Mouse (Mus musculus) adrenal gland, postnatal 36 days (tissue): ENCODE measurements around the gene Agl. TPM values are rescaled to one million over a fixed set of nuclear protein-coding genes. Genes with fewer than 3 reads are reported as not detected.

Source experiments
- DNase-seq, 2 experiments: peaks; one replicate each; pipeline ENCODE4 v3.0.0; 2021; ENCODE audit warnings: mixed read lengths in 1 of 2
- total RNA-seq, 2 experiments: library from RNA; stranded (reverse); gene quantifications; 2 replicates each; pipeline ENCODE4 v1.2.3; 2021

Gene Agl
- total RNA-seq, 2 experiments from 2014 or later = 55.7 to 56.5 TPM

DNA sequence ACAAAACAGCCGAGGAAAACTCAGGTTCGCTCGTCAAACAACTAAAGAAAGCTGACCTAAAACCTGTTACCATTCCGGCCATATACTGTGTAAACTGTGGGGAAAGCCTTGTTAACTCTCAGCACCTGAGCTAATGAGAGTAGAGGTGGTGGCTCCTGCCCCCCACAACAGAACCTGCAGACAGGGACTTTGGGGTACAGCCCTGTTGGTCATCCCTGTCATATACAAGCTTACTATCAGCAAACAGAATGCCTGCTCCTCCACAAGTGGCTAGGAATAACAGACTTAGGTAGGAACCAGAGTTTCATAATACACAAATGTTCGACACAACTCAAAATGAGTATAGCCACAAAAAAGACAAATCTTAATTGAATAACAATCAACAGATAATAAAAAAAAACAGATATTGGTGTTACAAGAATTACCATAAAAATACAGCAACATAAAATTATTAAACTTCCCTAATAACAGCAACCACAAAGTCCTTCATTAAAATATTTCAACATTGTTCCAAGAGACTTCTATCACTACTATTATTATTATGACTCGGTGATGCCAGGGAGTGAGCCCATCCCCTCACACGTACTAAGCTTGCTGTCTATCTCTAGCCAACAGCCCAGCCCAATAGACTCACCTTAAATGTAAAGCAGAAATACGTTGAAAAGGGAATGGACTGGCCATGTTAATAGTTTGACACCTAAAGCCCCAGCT is 112.9 kb downstream of the Agl start:
- no peak for DNase-seq

DNA sequence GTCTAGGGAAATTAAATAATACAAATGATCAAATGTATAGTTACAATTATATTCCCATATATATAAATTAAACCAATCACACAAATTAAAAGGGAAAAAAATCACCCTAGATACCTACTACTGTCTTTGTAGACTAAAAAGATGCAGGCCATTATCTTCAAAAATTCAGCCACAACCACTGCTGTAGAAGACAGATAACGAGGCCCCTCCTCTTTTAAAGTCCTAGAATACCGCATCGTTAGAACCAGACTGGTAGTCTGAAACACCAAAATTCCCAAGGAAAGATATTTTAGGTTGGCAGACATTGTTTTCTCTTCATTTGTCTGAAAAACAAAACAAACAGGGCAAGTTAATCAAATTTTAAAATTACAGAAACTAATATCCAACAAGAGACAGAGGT is 113.7 kb downstream of the Agl start:
- DNase-seq = no peak

Other genes starting within 250 kb of the Agl start
- 1 to 10 TPM; 1.6 to 2.9 TPM for gene Lrrc39, start 245.2 kb downstream of the Agl start, total RNA-seq
- 1 to 10 TPM; 2.6 to 3.3 TPM for gene Sass6, start 213.2 kb downstream of the Agl start, total RNA-seq
- gene Trmt13, start 193.6 kb downstream of the Agl start, total RNA-seq = 10 to 100 TPM; 11.3 to 14.7 TPM
- 10 to 100 TPM; 61.3 to 61.7 TPM for gene Mfsd14a, start 145.5 kb downstream of the Agl start, total RNA-seq
- not detected for gene Gm43191, start 126.9 kb downstream of the Agl start, total RNA-seq
- 10 to 100 TPM; 23.1 to 33.5 TPM for gene Slc35a3, start 95.3 kb downstream of the Agl start, total RNA-seq
- 10 to 100 TPM in 1 of 2 experiments, 1 to 10 TPM in 1; 6.5 to 25.7 TPM for gene Frrs1, start 51.3 kb upstream of the Agl start, total RNA-seq
- gene 4930455H04Rik, start 160.1 kb upstream of the Agl start, total RNA-seq = under 1 TPM in 1 of 2 experiments, not detected in 1; 0.20 TPM
- gene Palmd, start 160.8 kb upstream of the Agl start, total RNA-seq = 10 to 100 TPM; 42.0 to 47.2 TPM